Mouse (Mus musculus) small intestine, adult 2 months (tissue): ENCODE data around the gene Hsd11b2. TPM values are rescaled to one million over a fixed set of nuclear protein-coding genes. Genes with fewer than 3 reads are reported as not detected.
"Not testable (repeated sequence)": the region's sequence is repeated elsewhere in the genome, so short reads cannot be mapped to it uniquely, and the experiment has no call there.

Experiments used
- H3K27ac ChIP-seq: fragments of 200-500 bp; 2 replicates; pipeline ENCODE4 v1.5.1; 2012; ENCODE audit warnings: low read depth, low read length, control low read depth, inconsistent platforms; ENCODE audit not compliant: insufficient read depth
- H3K27me3 ChIP-seq: fragments of 200-500 bp; 2 replicates; pipeline ENCODE4 v1.6.1; 2012; ENCODE audit warnings: mild to moderate bottlenecking, moderate library complexity, low read length, inconsistent platforms; ENCODE audit not compliant: control insufficient read depth, insufficient read depth
- H3K36me3 ChIP-seq: fragments of 200-500 bp; 2 replicates; pipeline ENCODE4 v1.6.1; 2012; ENCODE audit warnings: mild to moderate bottlenecking, low read length, control low read depth, inconsistent platforms; ENCODE audit not compliant: control insufficient read depth, insufficient read depth
- H3K4me1 ChIP-seq: fragments of 200-500 bp; 2 replicates; pipeline ENCODE4 v1.6.1; 2012; ENCODE audit warnings: low read length, inconsistent platforms, mixed read lengths; ENCODE audit not compliant: control insufficient read depth, insufficient read depth, insufficient read length
- H3K4me3 ChIP-seq: fragments of 200-500 bp; 2 replicates; pipeline ENCODE4 v1.5.1; 2012; ENCODE audit warnings: low read depth, mild to moderate bottlenecking, control low read depth, inconsistent platforms, low read length, moderate library complexity
- CTCF ChIP-seq: fragments of 200-500 bp; IDR thresholded peaks from 2 replicates; pipeline ENCODE4 v1.5.1; 2012; ENCODE audit warnings: low read depth, mild to moderate bottlenecking, control low read depth, inconsistent platforms, low read length, moderate library complexity, mixed read lengths; ENCODE audit not compliant: insufficient replicate concordance, insufficient read length; ENCODE audit errors: extremely low read depth
- POLR2A ChIP-seq: fragments of 200-500 bp; IDR thresholded peaks from 2 replicates; pipeline ENCODE4 v1.6.1; 2012; ENCODE audit warnings: low read depth, mild to moderate bottlenecking, control low read depth, inconsistent platforms, low read length, moderate library complexity
- WGBS: fragments of 180-500 bp; shearing (Covaris S2); methylation state at CpG from one replicate; pipeline ENCODE4 v1.1.7; 2018; 5-methylcytosine and 5-hydroxymethylcytosine counted together
- polyA plus RNA-seq: library from polyadenylated mRNA; depleted of rRNA; stranded (reverse); fragments of >200 nt; gene quantifications from 2 replicates; pipeline ENCODE4 v1.2.3, GENCODE M21; 2012

Hsd11b2 gene
- polyA plus RNA-seq, 1 experiment: 12.2 TPM

DNA sequence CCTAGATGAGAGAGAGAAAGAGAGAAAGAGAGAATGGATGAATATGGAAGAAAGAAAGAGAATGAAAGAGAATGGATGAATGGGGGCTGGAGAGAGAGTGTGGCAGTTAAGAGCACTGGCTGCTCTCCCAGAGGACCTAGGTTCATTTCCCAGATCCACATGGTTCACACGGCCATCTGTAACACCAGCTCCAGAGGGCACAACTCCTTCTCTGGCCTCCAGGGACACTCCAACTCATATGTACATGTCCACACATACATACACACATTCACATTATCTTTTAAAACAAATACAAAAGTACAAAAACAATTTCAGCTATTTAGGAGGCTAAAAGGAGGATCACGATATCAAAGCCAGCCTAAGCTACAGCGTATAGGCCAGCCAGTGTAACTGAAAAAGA lies 44.3 kb downstream of the Hsd11b2 start:
- no peak for TF ChIP-seq POLR2A
- no peak for TF ChIP-seq CTCF
- Histone ChIP-seq H3K4me3 (no peak overlapping the region), H3K4me1 (peaks cover 9% of the 10 kb centered on the region; the same call in 1 of the 2 replicates), H3K36me3 (peaks cover 7% of the 10 kb centered on the region), H3K27me3 (no peaks in the 10 kb centered on the region), H3K27ac (no peak overlapping the region)
- 86% methylated on average over 3 of the region's 3 CpGs for WGBS

GRCm38 (mm10) chr8:105563871-105564270 lies 45.3 kb downstream of the Hsd11b2 start:
- peaks cover 9% of the 10 kb centered on the region; the same call in 1 of the 2 replicates for H3K4me1 ChIP-seq
- H3K27me3 ChIP-seq: no peaks in the 10 kb centered on the region
- H3K4me3 ChIP-seq: no peak overlapping the region
- H3K36me3 ChIP-seq: peaks cover 1% of the 10 kb centered on the region; the same call in 1 of the 2 replicates
- TF ChIP-seq CTCF: no peak
- no peak for TF ChIP-seq POLR2A
- H3K27ac ChIP-seq: no peak overlapping the region
- 81% methylated on average over 1 of the region's 1 CpGs for WGBS

- H3K27ac ChIP-seq: peak overlapping the region; percentile 38
- 63% methylated on average over 9 of the region's 9 CpGs for WGBS
- H3K36me3 ChIP-seq: not testable (repeated sequence)
These were observed 46.1 kb downstream of the Hsd11b2 start for GRCm38 (mm10) chr8:105564573-105565229.

DNA sequence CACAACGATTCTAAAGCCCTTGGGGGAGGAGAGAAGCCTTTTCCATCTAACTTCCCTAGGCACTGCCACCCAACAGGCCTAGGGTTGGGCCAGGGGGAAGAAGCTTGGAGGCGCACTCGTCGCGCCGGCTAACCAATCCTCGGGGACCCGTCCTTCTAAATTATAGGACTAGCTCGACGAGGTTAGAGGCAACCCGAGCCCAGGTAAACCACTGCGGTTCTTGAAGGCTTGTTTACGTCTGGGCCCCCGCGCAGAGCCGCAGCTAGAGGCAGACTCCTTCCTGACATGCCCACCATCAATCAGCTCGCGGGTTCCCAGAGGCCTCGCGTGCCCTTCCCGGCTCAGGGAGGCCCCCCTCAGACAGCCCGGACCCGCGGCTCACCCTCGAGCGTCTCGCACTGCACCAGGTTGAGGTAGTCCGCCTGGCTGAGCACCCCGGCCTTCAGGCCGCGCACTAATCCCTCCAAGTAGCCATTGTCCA lies 46.9 kb downstream of the Hsd11b2 start:
- H3K27me3 ChIP-seq: no peaks in the 10 kb centered on the region
- peak overlapping the region; percentile 84 for H3K4me3 ChIP-seq
- H3K36me3 ChIP-seq: peaks cover 1% of the 10 kb centered on the region; the same call in 1 of the 2 replicates
- H3K4me1 ChIP-seq: peaks cover 9% of the 10 kb centered on the region; the same call in 1 of the 2 replicates
- WGBS: under 1% methylated on average over 31 of the region's 31 CpGs
- peak overlapping the region; percentile 38 for H3K27ac ChIP-seq
- TF ChIP-seq POLR2A: no peak
- no peak for TF ChIP-seq CTCF

More at GRCm38 (mm10) chr8:105564573-105565229, 46.1 kb downstream of the Hsd11b2 start:
- not testable (repeated sequence) for H3K27me3 ChIP-seq, H3K4me1 ChIP-seq
- H3K4me3 ChIP-seq: peak overlapping the region; percentile 84

- peak; percentile 48 for TF ChIP-seq POLR2A
- peak; percentile 79 for TF ChIP-seq CTCF
- WGBS: under 1% methylated on average over 53 of the region's 53 CpGs
- peak within 1 kb of the TSS; percentile 38 for H3K27ac ChIP-seq
These were observed 47.6 kb downstream of the Hsd11b2 start, which contains the start of gene Atp6v0d1 for GRCm38 (mm10) chr8:105565952-105566702. Gene Atp6v0d1 (minus strand): TSS chr8:105566047.

GRCm38 (mm10) chr8:105566703-105567595 lies 48.4 kb downstream of the Hsd11b2 start:
- H3K4me3 ChIP-seq: peak overlapping the region; percentile 64
- H3K36me3 ChIP-seq: no peaks in the 10 kb centered on the region
- H3K4me1 ChIP-seq: peaks cover 9% of the 10 kb centered on the region; the same call in 1 of the 2 replicates
- TF ChIP-seq CTCF (no peak), POLR2A (no peak)
- no peaks in the 10 kb centered on the region for H3K27me3 ChIP-seq
- WGBS: 19% methylated on average over 27 of the region's 27 CpGs
- peak overlapping the region; percentile 5; the same call in 1 of the 2 replicates for H3K27ac ChIP-seq

More at GRCm38 (mm10) chr8:105565952-105566702, 47.6 kb downstream of the Hsd11b2 start, which contains the start of gene Atp6v0d1:
- H3K4me1 ChIP-seq: peaks cover 9% of the 10 kb centered on the region; the same call in 1 of the 2 replicates
- no peaks in the 10 kb centered on the region for H3K36me3 ChIP-seq
- H3K4me3 ChIP-seq: peak within 1 kb of the TSS; percentile 84
- no peaks in the 10 kb centered on the region for H3K27me3 ChIP-seq

DNA sequence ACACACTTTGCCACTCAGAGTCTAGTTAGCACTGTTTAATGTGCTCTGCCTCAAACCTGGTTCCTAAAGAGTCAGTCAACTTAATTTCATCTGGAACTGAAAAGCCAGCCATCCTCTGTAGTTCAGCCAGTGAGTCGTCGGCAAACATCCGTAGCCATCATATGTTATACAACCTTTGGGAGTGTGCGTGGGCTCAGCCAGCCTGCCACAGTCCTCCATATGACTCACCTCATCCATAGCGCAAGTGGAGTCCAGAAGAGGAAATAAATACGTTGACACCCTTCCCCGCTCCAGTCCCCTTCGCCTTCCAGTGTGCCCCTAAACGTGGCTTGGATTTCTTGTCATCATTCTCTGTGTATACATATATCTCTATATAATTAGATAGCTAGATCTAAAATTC lies 53.3 kb downstream of the Hsd11b2 start:
- TF ChIP-seq CTCF: no peak
- no peak for TF ChIP-seq POLR2A
- WGBS: 70% methylated on average over 9 of the region's 9 CpGs

More for the DNA sequence above, 53.3 kb downstream of the Hsd11b2 start:
- H3K36me3 ChIP-seq: no peaks in the 10 kb centered on the region
- no peak overlapping the region for H3K4me3 ChIP-seq
- H3K4me1 ChIP-seq: peaks cover 5% of the 10 kb centered on the region; the same call in 1 of the 2 replicates
- H3K27me3 ChIP-seq: no peaks in the 10 kb centered on the region
- no peak overlapping the region for H3K27ac ChIP-seq
